Mouse (Mus musculus) embryonic fibroblast, embryonic 13.5 days (primary cell): ENCODE results near the gene Kcnh4.

Experiments
- CTCF ChIP-seq: IDR thresholded peaks from 2 replicates; pipeline ENCODE4 v1.5.1; 2011; ENCODE audit warnings: mild to moderate bottlenecking, control low read depth, low read length, moderate library complexity, borderline replicate concordance; ENCODE audit not compliant: insufficient read depth
- POLR2A ChIP-seq: IDR thresholded peaks from 2 replicates; pipeline ENCODE4 v1.6.1; 2011; ENCODE audit warnings: low read depth, mild to moderate bottlenecking, control low read depth, low read length, moderate library complexity

DNA sequence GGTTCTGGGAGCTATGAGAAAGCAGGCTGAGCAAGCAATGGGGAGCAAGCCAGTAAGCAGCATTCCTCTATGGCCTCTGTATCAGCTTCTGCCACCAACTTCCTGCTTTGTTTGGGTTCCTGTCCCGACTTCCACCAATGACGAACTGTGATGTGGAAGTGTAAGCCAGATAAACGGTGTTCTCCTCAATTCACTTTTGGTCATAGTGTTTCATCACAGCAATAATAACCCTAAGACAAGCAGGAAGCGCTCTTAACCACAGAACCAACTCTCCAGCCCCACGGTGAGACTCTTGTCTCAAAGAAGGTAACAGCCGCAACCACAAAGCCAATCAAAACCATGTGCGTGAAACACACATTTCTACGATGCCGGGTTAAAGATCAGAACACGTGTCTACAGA, 44.7 kb upstream of the Kcnh4 start:
- TF ChIP-seq POLR2A, result no peak
- TF ChIP-seq CTCF, result no peak
